Mouse (Mus musculus) myocyte (in vitro differentiated cells): ENCODE measurements around the gene Vwa5a.

Experiments used
- CEBPB ChIP-seq: IDR thresholded peaks from 2 replicates; pipeline ENCODE4 v1.6.1; 2011; ENCODE audit warnings: mild to moderate bottlenecking, moderate library complexity; ENCODE audit not compliant: poor library complexity, insufficient read depth, severe bottlenecking
- E2F4 ChIP-seq: IDR thresholded peaks from one replicate; pipeline ENCODE4 v1.6.1; 2011; ENCODE audit warnings: mild to moderate bottlenecking, control low read depth, moderate library complexity; ENCODE audit not compliant: insufficient read depth
- MAX ChIP-seq: IDR thresholded peaks from one replicate; pipeline ENCODE4 v1.6.1; 2011; ENCODE audit warnings: low read depth, mild to moderate bottlenecking, control low read depth
- MYOD1 ChIP-seq, 3 experiments: IDR thresholded peaks; one replicate each; pipeline ENCODE4 v1.6.1; 2011; ENCODE audit warnings: control low read depth in 2 of 3, low read depth in 2 of 3, mild to moderate bottlenecking in 2 of 3, moderate library complexity in 1 of 3; ENCODE audit not compliant: insufficient read length in 2 of 3, control insufficient read depth in 1 of 3
- MYOG ChIP-seq, 3 experiments: IDR thresholded peaks; one replicate each; pipeline ENCODE4 v1.6.1; 2011; ENCODE audit warnings: control low read depth in 2 of 3, low read depth in 2 of 3, mild to moderate bottlenecking in 2 of 3; ENCODE audit not compliant: insufficient read length in 2 of 3, control insufficient read depth in 1 of 3, insufficient read depth in 1 of 3
- POLR2A ChIP-seq: IDR thresholded peaks from one replicate; pipeline ENCODE4 v1.6.1; 2011; ENCODE audit warnings: low read depth, mild to moderate bottlenecking, control low read depth, moderate library complexity; ENCODE audit not compliant: insufficient read length
- POLR2AphosphoS2 ChIP-seq: IDR thresholded peaks from one replicate; pipeline ENCODE4 v1.6.1; 2011; ENCODE audit warnings: low read depth, control low read depth; ENCODE audit not compliant: insufficient read length
- SRF ChIP-seq: IDR thresholded peaks from one replicate; pipeline ENCODE4 v1.6.1; 2011; ENCODE audit warnings: low read depth; ENCODE audit not compliant: control insufficient read depth, insufficient read length
- TCF12 ChIP-seq: IDR thresholded peaks from one replicate; pipeline ENCODE4 v1.6.1; 2011; ENCODE audit warnings: mild to moderate bottlenecking, control low read depth; ENCODE audit not compliant: poor library complexity, insufficient read depth, severe bottlenecking
- TCF3 ChIP-seq: IDR thresholded peaks from one replicate; pipeline ENCODE4 v1.6.1; 2011; ENCODE audit warnings: low read depth, control low read depth; ENCODE audit not compliant: insufficient read length
- USF1 ChIP-seq: IDR thresholded peaks from one replicate; pipeline ENCODE4 v1.6.1; 2011; ENCODE audit warnings: low read depth, mild to moderate bottlenecking, control low read depth, moderate library complexity

DNA sequence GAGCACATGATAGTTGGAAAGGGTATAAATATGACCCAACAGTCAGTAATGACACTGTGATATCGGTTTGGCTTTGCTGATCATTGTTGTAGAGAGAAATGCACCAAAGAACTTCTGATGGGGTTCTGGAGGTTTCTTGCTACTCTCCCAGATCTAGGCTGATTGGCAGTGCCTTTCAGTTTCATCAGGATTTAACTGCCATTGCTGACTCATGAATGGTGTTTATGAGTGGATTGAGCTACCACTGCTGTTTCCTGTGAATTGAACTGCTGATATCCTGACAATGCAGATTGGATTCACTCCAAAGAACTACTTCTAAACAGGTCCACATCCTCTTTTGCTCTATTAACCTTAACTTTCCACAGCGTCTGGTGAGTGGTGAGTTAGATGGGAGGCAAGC lies 74.6 kb downstream of the Vwa5a start:
- TF ChIP-seq POLR2A (no peak), MYOG (IDR thresholded peaks at IDR 0.05; ENCODE audit: control insufficient read depth in 1 of 3, insufficient read depth in 1 of 3, insufficient read length in 2 of 3, low read depth in 2 of 3) (no peak), POLR2AphosphoS2 (no peak), MAX (no peak), E2F4 (no peak), CEBPB (no peak), USF1 (no peak), SRF (no peak), TCF12 (no peak), MYOD1 (IDR thresholded peaks at IDR 0.05; ENCODE audit: control insufficient read depth in 1 of 3, insufficient read length in 2 of 3, low read depth in 2 of 3) (no peak), TCF3 (no peak)
